Mouse (Mus musculus): ENCODE measurements at regions not wholly inside any gene's neighbourhood (a gene's known extent, or its start where the extent isn't known, plus 50 kb on each side); places are given as distances from the start of the nearest gene placed in this dataset.

DNA sequence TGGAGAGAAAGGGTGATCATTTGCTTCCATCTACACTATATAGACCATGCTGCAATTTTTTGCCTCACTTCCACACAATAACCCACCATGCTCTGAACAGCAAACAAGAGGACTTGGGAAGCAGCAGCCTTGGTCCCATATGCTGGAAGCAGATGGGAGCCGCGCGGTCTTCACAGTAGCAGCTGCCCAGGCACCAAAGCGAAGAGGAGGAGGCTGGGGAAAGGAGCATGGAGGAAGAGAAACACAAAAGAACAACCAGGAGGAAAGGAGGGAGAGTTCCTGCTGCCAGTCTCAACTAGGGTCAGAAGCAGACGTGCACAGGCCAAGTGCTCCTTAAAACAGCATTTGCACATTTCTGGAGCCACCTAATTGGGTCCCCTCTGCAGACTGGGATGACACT is 168.7 kb upstream of the Pum3 start:
- H3K4me2 ChIP-seq (ENCODE audit: insufficient read depth, low read depth, poor library complexity, severe bottlenecking), result no peak overlapping the region
- no peaks in the 10 kb centered on the region for H3K9me3 ChIP-seq (replicated peaks; ENCODE audit: low read length)
- H3K27ac ChIP-seq (ENCODE audit: insufficient read depth, low read depth), result no peak overlapping the region
- no peaks in the 10 kb centered on the region for H3K4me1 ChIP-seq (ENCODE audit: control insufficient read depth in 1 of 2, insufficient read depth in 2 of 2)
- no peak for DNase-seq (ENCODE audit: extremely low read depth)
- H3K4me3 ChIP-seq (replicated peaks in 1 of 3; ENCODE audit: low read depth in 2 of 3, low read length in 2 of 3, poor library complexity in 1 of 3), result no peak overlapping the region
- H3K79me2 ChIP-seq (replicated peaks; ENCODE audit: control insufficient read depth, extremely low read depth, insufficient read depth, poor library complexity, severe bottlenecking), result no peaks in the 10 kb centered on the region
- dilution Hi-C loops (cut with MboI; ENCODE audit: extremely low pct_ligation_motif_present, extremely low pct_unique_long_range_greater_than_20kb, low sequenced_read_pairs), result no loop called here
- no peaks in the 10 kb centered on the region for H3K36me3 ChIP-seq (replicated peaks in 1 of 2; ENCODE audit: control insufficient read depth in 1 of 2, insufficient read depth in 1 of 2, low read length in 1 of 2)
- TF ChIP-seq SMC3 (IDR thresholded peaks at IDR 0.05; ENCODE audit: low read depth, low read length) (no peak), POLR2A (IDR thresholded peaks at IDR 0.05; ENCODE audit: low read depth, low read length) (no peak), ELF1 (IDR thresholded peaks at IDR 0.05; ENCODE audit: low read depth, low read length) (no peak), MAZ (IDR thresholded peaks at IDR 0.05; ENCODE audit: low read depth, low read length) (no peak), ETS1 (conservative IDR thresholded peaks at IDR 0.05; ENCODE audit: low read depth, low read length) (no peak), MYC (IDR thresholded peaks at IDR 0.05; ENCODE audit: low read depth, low read length) (no peak), E2F4 (IDR thresholded peaks at IDR 0.05; ENCODE audit: insufficient replicate concordance, low read depth, low read length) (no peak), SIN3A (IDR thresholded peaks at IDR 0.05; ENCODE audit: low read length) (no peak), MXI1 (IDR thresholded peaks at IDR 0.05; ENCODE audit: low read depth, low read length) (no peak), BHLHE40 (IDR thresholded peaks at IDR 0.05; ENCODE audit: low read depth, low read length) (no peak), MEF2A (IDR thresholded peaks at IDR 0.05; ENCODE audit: borderline replicate concordance, low read depth, low read length) (no peak)
- H3K27me3 ChIP-seq (replicated peaks), result no peaks in the 10 kb centered on the region
- H3K9ac ChIP-seq (ENCODE audit: insufficient read depth, low read depth), result no peak overlapping the region
- in situ Hi-C loops (cut with MboI; ENCODE audit: low pct_ligation_motif_present, low pct_unique_long_range_greater_than_20kb, low sequenced_read_pairs), result no loop called here

- Histone ChIP-seq H3K79me2 (replicated peaks; ENCODE audit: control insufficient read depth, extremely low read depth, insufficient read depth, poor library complexity, severe bottlenecking) (no peaks in the 10 kb centered on the region), H3K9ac (ENCODE audit: insufficient read depth, low read depth) (no peak overlapping the region), H3K4me2 (ENCODE audit: insufficient read depth, low read depth, poor library complexity, severe bottlenecking) (no peak overlapping the region), H3K27me3 (replicated peaks) (no peaks in the 10 kb centered on the region), H3K27ac (ENCODE audit: insufficient read depth, low read depth) (no peak overlapping the region), H3K36me3 (replicated peaks in 1 of 2; ENCODE audit: control insufficient read depth in 1 of 2, insufficient read depth in 1 of 2, low read length in 1 of 2) (no peaks in the 10 kb centered on the region), H3K4me3 (replicated peaks in 1 of 3; ENCODE audit: low read depth in 2 of 3, low read length in 2 of 3, poor library complexity in 1 of 3) (no peak overlapping the region), H3K9me3 (replicated peaks; ENCODE audit: low read length) (no peaks in the 10 kb centered on the region), H3K4me1 (ENCODE audit: control insufficient read depth in 1 of 2, insufficient read depth in 2 of 2) (no peaks in the 10 kb centered on the region)
- TF ChIP-seq MAZ (IDR thresholded peaks at IDR 0.05; ENCODE audit: low read depth, low read length), result no peak
- no peak for TF ChIP-seq HCFC1 (IDR thresholded peaks at IDR 0.05; ENCODE audit: low read depth, low read length)
- no peak for TF ChIP-seq MAFK (IDR thresholded peaks at IDR 0.05; ENCODE audit: insufficient replicate concordance, low read length)
- TF ChIP-seq UBTF (IDR thresholded peaks at IDR 0.05; ENCODE audit: low read depth, low read length), result no peak
- TF ChIP-seq KAT2A (IDR thresholded peaks at IDR 0.05; ENCODE audit: insufficient replicate concordance, low read length), result no peak
- no peak for TF ChIP-seq CHD2 (IDR thresholded peaks at IDR 0.05; ENCODE audit: low read length)
- TF ChIP-seq MYC (IDR thresholded peaks at IDR 0.05; ENCODE audit: low read depth, low read length), result no peak
- TF ChIP-seq MAX (IDR thresholded peaks at IDR 0.05; ENCODE audit: low read length), result no peak
- TF ChIP-seq GABPA (IDR thresholded peaks at IDR 0.05; ENCODE audit: insufficient replicate concordance, low read depth, low read length), result no peak
- in situ Hi-C loops (cut with MboI; ENCODE audit: low pct_ligation_motif_present, low pct_unique_long_range_greater_than_20kb, low sequenced_read_pairs) (no loop called here), dilution Hi-C loops (cut with MboI; ENCODE audit: extremely low pct_ligation_motif_present, extremely low pct_unique_long_range_greater_than_20kb, low sequenced_read_pairs) (no loop called here)
- no peak for DNase-seq (ENCODE audit: extremely low read depth)
These were observed 155.9 kb upstream of the Pum3 start for GRCm38 (mm10) chr19:27585566-27585965.

Data from CH12.LX (cell line).